Mouse (Mus musculus) frontal cortex, adult (tissue): ENCODE measurements around the gene Gpr4.

Source experiments
- ATAC-seq: cut with Nextera tagmentation; 2 replicates; pipeline ENCODE4 v1.9.2; 2017; ENCODE audit warnings: mild to moderate bottlenecking, moderate library complexity, mixed read lengths; ENCODE audit not compliant: low TSS enrichment

Gpr4 gene

DNA sequence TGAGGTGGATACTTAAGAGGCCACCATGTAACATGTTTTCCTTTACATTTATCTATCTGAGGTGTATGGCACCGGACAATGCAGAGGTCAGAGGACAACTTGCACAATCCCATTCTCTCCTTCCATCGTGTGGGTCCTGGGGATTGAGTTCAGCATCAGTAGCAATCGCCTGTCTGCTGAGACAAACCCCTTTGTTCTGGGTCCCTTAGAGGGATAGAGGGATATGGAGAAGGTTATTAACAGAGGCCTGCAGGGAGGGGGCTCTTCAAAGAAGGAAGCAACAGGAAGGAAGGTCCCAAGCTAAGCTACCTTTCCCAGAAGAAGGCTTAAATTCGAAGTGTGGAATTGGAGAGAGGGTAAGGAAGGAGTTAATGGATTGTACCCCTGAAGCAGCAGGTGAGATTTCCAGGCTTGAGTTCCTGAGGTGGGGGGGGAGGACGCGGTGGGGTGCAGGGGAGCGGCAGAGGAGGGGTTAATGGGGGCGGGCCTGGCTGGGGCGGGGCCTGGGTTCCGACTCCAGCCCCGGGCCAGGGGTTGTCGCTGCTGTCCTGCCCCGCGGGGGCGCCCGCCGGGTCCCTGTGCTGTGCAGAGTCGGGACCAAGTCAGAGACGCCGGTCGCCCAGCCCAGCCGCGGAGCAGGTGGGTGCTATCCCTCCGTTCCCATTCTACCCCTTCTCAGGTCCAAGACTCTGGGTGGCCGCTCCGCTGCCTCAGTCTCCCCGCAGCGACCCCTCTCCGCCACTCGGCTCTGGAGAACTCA is at the start of gene Gpr4:
Gene Gpr4, plus strand, starts transcription at position 543 of the 760 bp plus-strand sequence.
- ATAC-seq: no peak; the same call in 1 of the 2 replicates

DNA sequence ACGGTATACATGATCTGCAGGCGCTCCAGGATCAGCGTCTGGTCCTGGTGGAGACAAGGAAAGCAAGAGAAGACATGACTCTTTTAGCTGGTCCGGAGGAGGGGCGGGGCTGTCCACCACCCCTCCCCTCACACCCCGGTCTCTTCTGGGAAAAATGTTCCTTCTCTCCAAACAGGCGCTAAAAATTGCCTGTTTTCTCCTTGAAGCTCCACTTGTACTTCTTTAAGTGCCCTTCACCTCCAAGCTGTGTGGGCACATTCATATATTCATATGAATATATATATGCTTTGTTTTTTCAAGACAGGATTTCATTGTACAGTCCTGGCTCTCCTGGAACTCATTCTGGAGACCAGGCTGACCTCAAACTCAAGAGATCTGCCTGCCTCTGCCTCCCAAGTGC is 49.4 kb upstream of the Gpr4 start:
- ATAC-seq: no peak

DNA sequence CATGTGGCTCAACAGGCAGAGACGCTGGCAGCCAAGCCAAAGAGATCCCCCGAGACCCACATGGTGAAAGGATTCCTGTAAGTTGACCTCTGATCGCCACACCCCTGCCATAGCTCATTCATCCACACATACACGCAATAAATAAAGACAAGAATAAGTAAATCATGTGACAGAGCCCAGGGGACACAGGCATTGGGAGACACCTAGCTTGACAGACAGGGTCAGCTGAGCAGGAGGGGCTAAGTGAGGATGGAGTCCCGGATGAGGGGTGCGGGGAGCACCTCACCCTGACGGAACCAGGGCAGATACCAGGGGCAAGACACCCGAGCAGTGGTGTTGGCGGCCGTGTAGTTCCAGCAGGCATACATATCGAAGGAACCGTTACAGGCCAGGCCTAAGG is 48.6 kb upstream of the Gpr4 start:
- no peak for ATAC-seq

DNA sequence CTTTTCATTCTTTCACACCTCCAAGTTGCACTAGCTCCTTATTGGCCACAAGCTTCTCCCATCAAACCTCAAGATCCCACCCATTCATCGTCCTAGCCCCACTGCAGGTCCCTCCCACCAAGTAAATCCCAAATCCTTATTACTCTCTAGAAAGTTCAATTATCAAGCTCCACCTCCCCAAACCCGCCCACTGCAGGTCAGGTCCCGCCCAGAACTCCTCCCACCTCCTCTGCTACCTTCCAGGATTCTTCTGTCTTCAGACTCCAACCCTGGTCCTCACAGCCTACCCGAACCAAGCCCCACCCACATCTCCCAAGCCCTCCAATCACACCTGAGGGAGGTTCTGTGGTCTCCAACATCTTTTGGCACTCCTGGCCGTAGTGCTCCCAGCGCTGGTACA is 48.1 kb upstream of the Gpr4 start:
- ATAC-seq: no peak

DNA sequence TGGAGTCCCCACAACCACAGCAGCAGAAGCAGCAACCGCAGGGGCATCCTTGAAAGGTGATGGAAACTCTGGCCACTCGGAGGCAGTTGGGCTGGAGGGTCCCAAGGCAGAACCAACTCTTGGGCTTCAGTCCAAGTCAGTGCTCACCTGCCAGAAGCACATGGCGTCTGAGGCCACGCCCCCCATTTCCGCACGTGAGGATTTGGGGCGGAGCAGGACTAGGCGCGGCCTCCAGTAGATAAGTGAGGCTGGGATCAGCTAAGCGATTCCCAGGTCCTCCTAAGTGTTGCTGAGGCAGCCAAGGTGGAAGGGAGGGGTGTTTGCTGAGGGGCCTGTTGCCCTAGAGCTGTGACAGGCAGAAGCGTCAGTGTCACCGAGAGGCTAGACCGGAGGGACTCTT is 47.4 kb upstream of the Gpr4 start:
- no peak for ATAC-seq

DNA sequence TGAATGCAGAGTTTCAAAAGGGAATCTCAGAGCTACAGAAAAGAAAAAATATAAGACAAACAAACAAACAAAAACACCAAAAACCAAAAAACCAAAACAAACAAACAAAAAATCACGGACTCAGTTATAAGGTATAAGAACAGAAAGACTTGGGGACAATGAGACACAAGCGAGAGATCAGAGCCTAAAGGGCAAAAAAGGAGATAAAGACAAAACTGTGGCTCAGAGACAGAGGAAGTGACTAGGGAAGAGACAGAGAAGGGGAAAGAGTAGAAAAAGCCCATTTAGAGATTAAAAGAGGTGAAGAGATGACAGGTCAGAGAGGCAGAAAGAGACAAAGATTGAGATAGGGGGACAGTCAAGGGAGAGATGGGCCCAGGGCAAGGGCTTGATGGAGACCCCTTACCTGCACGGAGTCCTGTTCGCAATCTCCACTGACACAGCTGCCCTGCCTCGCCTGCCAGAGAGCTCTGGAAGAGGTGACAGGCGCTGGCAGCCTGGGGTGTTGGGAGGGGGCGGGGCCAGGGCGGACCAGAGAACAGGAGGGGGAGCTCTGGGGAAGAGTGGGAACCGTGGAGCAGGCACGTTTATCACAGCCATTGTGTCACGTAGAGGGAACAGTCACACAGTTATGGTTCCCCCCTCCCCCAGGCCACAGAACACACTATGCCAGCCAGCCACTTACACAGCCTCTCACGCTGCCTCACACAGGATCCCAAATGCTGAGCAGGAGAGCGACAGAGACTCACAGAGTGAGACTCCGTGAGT is 46.5 kb upstream of the Gpr4 start, which contains the start of gene Gipr:
Gene Gipr, minus strand, starts transcription at position 472 of the 768 bp plus-strand sequence.
- ATAC-seq: no peak

DNA sequence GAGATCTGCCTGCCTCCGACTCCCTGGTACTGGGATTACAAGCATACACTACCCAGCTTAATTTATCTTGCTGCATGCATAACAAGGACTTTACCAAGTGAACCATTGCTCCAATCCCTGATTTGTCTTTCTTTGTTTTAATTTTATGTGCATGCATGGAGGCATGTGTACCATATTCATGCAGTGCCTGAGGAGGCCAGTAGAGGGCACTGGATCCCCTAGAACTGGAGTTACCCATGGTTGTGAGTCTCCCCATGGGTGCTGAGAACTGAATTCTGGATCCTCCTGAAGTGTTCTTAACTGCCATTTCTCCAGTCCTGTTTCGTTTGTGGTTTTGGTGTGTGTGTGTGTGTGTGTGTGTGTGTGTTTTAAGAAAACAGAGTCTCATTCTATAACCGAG is 45.3 kb upstream of the Gpr4 start:
- ATAC-seq: no peak

DNA sequence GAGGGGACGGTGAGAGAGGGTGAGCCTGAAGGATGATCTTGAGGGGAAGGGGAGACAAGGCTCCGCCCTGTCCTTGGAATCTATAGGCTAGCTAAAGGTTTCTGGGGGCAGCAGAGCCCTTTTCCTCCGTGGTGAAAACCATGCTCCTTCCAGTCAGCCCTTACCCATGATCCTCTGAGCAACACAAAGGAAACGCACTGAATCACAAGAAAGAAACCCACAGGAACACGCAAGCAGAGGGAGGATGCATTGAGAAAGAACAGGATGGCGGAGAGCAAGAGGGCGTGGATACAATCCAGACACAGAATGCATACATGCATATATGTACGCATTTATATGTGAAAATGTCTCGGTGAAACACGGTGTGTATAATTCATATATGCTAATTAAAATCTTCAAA is 42.8 kb upstream of the Gpr4 start:
- no peak for ATAC-seq

DNA sequence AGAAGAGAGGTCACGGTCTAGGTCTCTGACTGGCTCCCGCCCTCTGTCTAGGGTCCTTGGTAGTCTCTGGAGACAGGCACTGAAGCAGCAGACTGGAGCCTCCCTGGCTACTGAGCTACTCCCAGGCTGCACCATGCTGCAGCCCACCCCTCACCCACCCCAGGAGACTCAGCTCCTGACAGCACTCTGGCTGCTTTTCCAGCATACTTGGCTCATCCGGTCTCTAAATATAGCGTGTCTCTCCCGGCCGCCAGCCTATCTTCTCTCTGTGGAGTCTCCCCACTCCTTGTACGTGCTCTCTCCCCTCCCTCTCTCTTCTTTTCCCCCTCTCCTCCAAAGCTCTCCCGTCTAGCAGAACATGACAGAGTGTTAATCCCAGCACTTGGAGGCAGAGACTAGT is 42.2 kb upstream of the Gpr4 start:
- ATAC-seq: peak; percentile 84

DNA sequence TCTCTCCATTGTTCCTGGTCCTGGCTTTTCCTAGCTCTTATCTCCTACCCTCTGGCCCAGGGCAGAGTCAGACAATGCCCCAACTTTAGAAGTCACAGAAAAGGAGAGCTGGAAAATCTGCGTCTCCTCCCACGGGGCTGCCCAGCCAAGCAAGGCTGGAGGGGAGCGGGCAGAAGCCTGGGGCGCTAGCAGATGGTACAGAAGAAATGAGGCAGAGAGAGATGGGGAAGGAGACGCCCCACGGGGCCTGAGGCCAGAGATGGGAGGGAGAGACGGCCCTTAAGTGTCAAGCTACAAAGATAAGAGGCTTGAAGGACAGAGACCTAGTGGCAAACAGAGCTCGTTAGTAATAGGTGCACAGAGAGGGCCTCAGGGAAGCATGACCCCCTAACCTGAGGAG is 40.5 kb upstream of the Gpr4 start:
- no peak for ATAC-seq

DNA sequence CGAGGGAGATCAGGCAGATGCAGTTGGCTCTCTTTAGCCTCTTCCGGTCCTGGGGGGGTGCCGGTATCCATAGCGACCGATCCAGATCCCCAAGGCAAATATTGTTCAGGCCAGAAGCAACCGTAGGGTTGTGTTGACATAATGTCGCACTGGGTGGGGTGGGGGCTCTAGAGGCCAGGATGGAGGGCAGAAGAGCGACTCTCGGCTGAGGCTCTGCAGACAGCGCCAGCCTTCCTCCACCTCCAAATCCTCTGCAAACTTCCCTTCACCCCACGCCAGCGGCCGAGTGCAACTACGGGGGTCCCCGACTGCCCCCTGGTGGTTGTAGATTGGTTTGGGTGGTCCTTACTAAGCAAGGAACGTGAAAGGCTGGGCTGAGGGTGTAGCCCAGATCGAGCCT is 39.5 kb upstream of the Gpr4 start:
- ATAC-seq: 0 out of 2 replicates have a peak, but pooled peaks have one; percentile 6

DNA sequence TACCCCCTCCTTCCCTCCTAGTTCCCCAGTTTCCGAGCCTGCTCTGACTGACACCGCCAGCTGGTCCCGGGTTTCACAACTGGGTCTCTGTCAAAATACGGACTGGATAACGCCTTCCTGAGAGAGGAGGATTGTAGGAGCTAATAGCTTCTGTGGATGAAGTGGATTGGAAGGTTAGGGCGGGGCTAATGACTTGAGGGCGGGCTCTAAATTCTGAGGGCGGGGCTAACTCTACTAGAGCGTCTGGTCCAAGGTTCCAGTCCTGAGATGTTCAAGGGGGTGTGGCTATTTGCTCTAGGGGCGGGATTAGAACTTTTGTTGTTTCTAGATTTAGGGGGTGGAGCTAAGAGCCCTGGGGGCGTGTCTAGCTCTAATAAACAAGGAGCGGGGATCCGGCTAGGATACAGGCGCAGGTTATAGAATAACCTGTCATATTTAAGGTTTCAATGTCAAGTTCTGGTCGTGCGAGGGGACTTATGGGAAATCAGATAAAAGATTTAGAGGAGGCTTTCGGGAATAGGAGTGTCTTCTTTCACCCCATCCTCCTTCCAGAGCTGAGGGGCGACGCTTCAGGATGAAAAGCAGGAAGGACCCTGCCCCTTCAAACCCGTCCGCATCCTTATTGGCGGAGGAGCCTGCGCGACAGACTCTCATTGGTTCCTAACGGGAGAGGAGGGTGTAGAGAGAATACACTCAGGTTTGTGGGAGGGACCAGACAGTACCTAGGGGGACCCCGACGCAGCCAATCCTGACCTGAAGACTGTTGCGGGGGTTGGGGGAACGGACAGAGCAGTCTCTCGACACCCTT is 36.4 kb upstream of the Gpr4 start, which contains the start of gene Eml2:
Gene Eml2, plus strand, starts transcription at position 714 of the 808 bp plus-strand sequence.
- peak; percentile 78 for ATAC-seq

DNA sequence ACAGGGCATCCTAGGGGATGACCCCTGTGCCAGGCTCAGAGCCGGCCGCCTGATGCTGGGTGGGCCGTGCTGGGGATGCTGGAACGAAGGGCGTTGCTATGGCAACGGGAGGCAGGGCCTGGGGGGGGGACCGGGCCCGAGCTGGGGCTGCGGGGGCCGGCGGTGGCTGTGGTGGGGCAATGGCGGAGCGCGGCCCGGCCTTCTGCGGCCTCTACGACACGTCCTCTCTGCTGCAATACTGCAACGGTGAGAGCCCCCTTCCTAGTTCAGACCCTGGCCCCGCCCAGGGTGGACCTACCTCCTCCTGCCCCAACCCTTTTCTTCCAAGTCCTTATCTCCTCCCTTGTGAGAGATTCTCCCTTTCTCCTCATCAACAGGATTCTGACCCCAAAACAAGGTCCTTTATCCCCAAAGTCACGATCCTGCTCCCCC is 35.8 kb upstream of the Gpr4 start:
- ATAC-seq: peak; percentile 31; the same call in 1 of the 2 replicates

DNA sequence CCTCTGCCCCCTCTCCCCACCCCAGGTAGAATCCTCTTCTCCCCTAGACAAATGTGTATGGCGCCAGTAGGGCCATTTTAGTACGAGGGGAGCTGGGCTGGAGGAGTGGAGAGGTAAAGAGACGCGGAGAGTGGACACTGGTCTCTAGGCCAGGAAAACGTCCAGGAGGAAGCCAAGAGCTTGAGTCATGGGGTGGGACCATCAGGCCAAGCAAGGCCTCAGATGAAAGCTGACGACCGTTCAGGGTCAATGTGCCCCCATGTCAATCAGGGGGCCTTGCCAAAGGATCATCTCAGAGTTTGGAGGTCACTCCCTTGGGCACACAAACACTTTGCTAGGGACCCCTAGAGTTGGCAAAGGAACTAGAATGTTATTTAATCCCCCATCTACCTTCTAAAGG is 35.1 kb upstream of the Gpr4 start:
- ATAC-seq: no peak

DNA sequence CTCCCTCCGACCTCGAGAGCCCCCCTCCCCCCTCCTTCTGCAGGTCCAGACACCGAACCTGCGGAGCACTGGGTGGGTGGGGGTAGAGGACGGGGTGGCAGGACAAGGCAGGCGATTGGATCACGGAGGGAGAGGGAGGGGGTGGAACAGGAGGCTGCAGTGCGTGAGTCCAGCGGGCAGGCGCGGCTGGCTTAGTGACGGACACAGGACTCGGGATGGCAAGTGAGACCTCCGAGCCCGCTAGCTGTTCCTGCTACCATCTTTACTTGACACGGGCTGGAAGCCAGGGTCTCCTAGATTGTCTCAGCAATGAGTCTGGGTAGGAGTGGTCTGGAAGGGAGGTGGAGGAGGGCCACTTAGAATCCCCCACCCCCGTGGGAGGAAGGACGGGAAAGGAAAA is 34.3 kb upstream of the Gpr4 start:
- ATAC-seq: peak; percentile 29; the same call in 1 of the 2 replicates

DNA sequence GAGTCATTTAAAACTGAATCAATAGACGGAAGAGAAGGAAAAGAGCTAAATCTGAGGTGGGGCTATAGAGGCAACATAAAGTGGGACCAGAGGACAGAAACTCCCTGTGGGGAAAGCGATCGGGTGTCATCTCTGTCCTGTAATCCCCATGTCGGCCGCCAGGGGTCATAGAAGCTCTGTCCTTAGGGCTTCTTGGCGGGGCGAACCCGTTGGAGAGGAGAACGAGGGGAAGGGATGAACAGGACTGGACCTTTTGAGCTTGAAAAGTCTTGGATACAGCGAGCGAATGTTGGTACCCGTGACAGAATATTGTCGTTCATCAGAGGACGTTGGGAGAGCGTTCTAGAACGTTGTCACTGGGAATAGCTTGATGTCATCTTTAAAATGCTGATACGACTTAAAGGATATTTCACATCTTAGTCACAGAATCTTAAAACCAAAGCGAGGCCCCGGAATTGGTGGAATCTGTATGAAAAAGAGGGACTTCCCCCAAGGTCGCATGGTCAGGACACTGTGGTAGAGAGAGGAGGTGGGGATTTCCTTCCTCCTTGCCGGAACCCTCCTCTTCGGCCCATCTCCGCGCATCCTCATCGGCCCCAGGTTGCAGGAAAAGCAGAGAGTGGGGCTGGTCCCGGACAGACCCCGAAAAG is 33.8 kb upstream of the Gpr4 start:
- peak; percentile 28; the same call in 1 of the 2 replicates for ATAC-seq

DNA sequence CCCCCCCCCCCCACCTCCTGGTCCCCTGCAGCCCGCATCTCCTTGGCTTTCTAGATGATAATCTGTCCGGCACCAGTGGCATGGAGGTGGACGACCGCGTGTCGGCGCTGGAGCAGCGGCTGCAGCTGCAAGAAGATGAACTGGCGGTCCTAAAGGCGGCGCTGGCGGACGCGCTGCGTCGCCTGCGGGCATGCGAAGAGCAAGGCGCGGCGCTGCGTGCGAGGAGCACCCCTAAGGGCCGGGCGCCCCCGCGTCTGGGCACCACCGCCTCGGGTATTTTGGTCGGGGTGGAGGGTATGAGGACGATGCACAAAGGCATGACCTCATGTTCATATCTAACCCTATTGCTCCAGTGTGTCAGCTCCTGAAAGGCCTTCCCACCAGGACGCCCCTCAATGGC is 33.2 kb upstream of the Gpr4 start:
- ATAC-seq: no peak

DNA sequence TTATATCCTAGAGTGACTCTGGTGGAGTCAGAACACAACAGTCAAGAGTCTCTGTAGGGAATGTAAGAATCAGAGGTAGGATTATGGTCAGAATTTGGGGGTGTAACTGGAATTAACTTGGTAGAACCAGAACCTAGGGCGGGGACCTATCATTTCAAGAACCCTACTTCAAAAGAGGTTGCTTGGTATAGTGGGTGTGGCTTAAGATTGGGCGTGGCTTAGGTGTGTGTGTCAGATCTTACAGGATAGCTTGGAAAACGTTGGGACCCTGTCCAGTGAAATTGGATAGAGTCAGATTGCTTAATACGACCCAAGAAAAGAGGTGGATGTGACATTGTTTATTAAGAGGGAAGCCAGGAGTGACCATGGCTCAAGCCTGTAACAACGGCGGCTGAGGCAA is 32.4 kb upstream of the Gpr4 start:
- ATAC-seq: no peak

DNA sequence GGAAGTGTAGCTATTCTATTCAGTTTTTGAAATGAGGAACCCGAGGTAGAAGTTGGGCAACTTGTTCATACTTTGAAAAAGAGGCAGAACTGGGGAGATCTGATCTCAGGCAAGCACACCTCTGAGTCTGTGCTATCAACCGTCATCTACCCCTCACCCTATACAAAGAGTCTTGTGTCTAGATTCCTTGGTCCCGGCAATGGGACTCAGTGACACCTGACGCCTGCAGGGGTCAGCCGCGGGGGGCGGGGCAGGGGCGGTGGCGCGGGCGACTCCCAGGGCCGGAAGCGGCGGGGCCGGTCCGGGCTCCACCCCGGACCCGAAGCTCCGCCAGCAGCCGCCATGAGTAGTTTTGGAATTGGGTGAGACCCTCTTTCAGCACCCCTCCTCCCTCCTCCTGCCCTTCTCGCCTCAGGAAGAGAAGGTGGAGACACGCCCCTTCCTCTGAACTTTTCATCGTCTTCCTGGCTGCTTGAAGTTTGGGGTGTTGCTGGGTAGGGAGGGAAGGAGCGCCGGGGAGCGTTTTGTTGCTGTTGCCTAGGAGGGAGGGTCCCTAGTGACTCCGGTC is 31.4 kb upstream of the Gpr4 start:
- ATAC-seq: no peak

DNA sequence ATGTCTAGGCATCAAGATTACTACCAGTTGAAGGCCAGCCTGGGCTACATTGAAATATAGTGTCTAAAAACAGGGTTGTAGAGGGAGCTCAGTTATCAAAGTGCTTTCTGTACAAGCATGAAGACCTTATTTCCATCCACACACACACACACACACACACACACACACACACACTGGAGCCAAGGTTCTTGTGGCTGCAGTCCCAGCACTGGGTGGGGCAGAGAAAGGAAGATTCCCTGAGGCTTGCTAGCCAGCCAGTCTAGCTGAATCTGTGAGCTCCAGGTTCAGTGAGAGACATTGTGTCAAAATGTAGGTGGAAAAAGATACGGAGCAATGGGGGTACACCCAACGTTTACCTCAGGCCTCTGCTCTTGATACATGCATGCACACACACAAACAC is 28.1 kb upstream of the Gpr4 start:
- 0 out of 2 replicates have a peak, but pooled peaks have one; percentile 21 for ATAC-seq

DNA sequence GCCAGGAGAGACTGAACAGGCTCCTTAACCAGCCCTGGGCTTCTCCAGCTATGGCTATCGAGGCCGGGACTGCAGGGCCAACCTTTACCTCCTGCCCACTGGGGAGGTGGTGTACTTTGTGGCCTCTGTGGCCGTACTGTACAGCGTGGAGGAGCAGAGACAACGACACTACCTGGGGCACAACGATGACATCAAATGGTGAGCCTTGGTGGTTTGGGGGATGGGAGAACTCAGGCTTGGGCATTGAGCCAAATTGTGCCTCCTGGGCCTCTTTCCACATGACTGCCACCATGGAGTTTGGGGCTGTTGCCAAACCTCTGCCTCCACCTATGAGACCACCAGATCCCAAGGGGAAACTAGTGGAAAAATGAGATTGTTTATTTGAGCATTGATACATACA is 27.6 kb upstream of the Gpr4 start:
- ATAC-seq: no peak
